Mouse (Mus musculus): ENCODE measurements around the gene E2f8. TPM values are rescaled to one million over a fixed set of nuclear protein-coding genes. Genes with fewer than 3 reads are reported as not detected.

The E2f8 gene
- 15.7 and 17.3 TPM in 2 replicates for polyA plus RNA-seq (2015; fragmentation: Nextera tagmentation; extraction: Ambion mirVana)

DNA sequence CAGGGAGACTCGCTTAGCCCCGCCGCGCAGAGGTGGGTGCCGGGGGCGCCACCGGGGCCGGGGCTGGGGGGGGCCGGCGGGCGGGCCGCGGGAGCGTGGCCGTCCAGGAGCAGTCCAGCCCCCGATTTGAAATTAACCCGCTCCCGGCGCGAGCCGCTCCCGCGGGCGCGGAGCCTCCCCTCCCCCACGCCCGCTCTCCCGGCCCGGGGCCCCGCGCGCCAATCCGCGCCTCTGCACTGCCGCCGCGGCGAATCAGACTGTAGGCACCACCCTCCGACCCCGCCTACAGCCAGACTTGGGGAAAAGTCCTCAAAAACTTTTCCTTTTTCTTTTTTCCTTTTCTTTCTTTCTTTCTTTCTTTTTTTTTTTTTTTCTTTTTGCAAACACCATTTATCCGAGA lies at the start of gene E2f8:
Gene E2f8, minus strand, starts transcription at position 111 of the 400 bp plus-strand sequence.
- Histone ChIP-seq H3K27ac (peak within 1 kb of the TSS; percentile 87), H3K4me2 (peak within 1 kb of the TSS; percentile 92), H3K9me3 (no peaks in the 10 kb centered on the region), H3K36me3 (peaks cover 14% of the 10 kb centered on the region), H3K4me1 (peaks cover 23% of the 10 kb centered on the region), H3K9ac (peak within 1 kb of the TSS; percentile 83), H3K4me3 (peak within 1 kb of the TSS; percentile 77), H3K27me3 (peaks cover 34% of the 10 kb centered on the region)
- under 1% methylated on average over 41 of the region's 41 CpGs for whole genome bisulfite sequencing
- ATAC-seq (ENCODE audit: insufficient number of reproducible peaks, insufficient read depth, low FRiP score, low TSS enrichment, low read depth), result peak; percentile 77

DNA sequence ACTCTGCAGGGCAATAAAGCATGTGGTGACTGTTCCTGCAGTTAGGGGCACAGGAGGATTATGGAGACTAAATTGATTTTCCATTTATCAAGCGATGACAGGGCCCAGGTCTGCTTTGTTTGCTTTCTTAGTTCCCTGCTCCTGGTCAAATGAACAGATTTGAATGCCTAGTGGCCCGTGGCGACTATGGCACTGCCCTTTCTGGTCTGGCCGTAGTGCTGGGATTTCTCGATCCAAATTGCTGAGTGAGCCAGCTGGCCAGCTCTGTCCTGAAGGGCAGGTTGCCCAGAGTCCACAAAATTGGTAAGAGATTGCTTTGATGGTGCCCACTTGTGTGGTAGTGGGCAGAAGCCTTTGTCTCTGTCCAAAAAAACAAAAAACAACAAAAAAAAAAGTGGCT lies 49.0 kb upstream of the E2f8 start:
- no peaks in the 10 kb centered on the region for H3K9me3 ChIP-seq
- WGBS, result 76% methylated on average over 5 of the region's 5 CpGs

DNA sequence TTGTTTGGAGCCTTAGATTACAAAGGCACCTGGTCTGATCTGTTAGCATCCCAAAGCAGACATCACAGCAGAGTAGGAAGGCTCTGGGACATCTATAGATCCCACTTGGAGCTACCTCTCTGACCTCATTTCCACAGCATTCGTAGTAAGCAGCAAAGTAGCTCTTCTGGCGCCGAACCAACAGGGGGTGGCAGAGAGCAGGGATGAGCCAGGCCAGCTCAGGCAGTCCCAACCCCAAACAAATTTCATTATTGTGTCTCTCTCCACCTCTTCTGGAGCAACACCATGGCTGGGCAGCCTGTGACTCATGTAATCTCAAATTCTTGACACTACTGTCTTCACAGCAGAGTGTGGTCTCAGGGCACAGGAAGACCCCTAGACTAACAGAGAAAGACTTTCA lies 47.0 kb upstream of the E2f8 start:
- ATAC-seq (ENCODE audit: insufficient number of reproducible peaks, insufficient read depth, low FRiP score, low TSS enrichment, low read depth), result no peak
- H3K27me3 ChIP-seq, result peaks cover 43% of the 10 kb centered on the region
- no peak overlapping the region for H3K9ac ChIP-seq
- H3K4me3 ChIP-seq, result no peak overlapping the region
- H3K36me3 ChIP-seq, result no peaks in the 10 kb centered on the region
- WGBS, result 15% methylated on average over 3 of the region's 3 CpGs
- H3K4me1 ChIP-seq, result 0 out of 2 replicates have a peak, but pooled peaks cover 13% of the 10 kb centered on the region
- H3K27ac ChIP-seq, result no peak overlapping the region
- no peak overlapping the region for H3K4me2 ChIP-seq
- H3K9me3 ChIP-seq, result no peaks in the 10 kb centered on the region

More for the DNA sequence above, 49.0 kb upstream of the E2f8 start:
- Histone ChIP-seq H3K27me3 (peaks cover 42% of the 10 kb centered on the region), H3K4me2 (no peak overlapping the region), H3K4me3 (no peak overlapping the region), H3K4me1 (0 out of 2 replicates have a peak, but pooled peaks cover 4% of the 10 kb centered on the region), H3K9ac (no peak overlapping the region), H3K27ac (no peak overlapping the region), H3K36me3 (no peaks in the 10 kb centered on the region)
- ATAC-seq (ENCODE audit: insufficient number of reproducible peaks, insufficient read depth, low FRiP score, low TSS enrichment, low read depth), result no peak

DNA sequence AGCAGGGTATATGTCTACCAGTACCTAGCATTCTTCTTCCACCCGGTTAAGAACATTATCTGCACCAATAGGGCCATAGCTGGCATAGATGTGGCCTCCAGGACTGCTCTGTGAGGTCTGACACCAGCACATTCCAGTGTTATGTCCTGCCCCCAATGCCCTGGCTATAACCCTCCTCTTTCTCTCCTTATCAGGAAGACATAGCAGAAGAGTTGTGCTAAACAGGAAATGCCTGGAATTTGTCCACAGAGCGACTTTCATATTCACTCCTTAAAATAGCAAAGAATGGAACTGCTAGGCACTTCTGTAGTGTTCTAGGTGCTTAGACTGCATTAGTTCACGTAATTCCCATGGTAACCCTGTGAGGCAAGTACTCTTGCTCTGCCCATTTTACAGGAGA lies 43.8 kb upstream of the E2f8 start:
- Histone ChIP-seq H3K9ac (no peak overlapping the region), H3K36me3 (no peaks in the 10 kb centered on the region), H3K27ac (no peak overlapping the region), H3K4me1 (0 out of 2 replicates have a peak, but pooled peaks cover 14% of the 10 kb centered on the region), H3K4me3 (no peak overlapping the region), H3K9me3 (no peaks in the 10 kb centered on the region), H3K4me2 (no peak overlapping the region), H3K27me3 (peaks cover 26% of the 10 kb centered on the region)
- WGBS, result 69% methylated on average over 3 of the region's 3 CpGs
- ATAC-seq (ENCODE audit: insufficient number of reproducible peaks, insufficient read depth, low FRiP score, low TSS enrichment, low read depth), result no peak

DNA sequence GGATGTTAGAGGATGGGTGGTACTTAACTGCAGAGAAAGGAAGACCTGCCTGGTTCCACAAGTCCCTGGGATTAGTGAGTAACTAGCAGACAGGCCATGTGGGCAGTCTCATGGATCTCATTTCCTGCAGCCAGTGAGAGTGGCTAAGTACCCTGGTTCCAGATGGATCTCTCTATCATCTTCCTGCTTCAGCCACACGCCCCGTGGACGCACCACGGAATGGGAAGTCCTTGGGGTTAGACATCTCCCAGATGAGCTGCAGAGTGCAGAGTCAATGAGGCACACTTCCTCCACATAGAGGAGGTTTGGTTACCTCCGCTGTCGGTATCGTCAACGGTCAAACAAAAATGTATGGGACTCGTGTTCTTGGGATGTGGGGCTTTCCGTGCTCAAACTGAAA lies 42.2 kb upstream of the E2f8 start:
- ATAC-seq (ENCODE audit: insufficient number of reproducible peaks, insufficient read depth, low FRiP score, low TSS enrichment, low read depth), result no peak
- H3K27me3 ChIP-seq, result peaks cover 19% of the 10 kb centered on the region
- 68% methylated on average over 10 of the region's 10 CpGs for WGBS

DNA sequence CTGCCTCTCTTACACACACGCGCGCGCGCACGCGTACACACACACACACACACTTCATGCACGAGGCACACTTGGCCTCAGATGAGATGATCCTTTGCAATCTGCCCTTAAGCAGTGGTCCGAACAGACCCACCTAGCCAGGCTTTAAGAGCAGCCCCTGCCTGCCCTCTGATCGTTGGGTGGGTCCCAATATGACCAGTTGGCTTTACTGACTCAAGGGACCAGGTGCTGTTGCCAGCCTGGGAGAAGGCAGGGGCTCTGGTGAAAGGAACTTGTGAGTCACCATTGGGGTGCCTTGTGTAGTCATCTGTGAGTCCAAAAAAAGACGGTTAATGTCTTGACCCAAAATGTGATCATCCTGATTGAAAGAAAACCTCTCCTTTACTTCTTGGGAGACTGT lies 37.0 kb upstream of the E2f8 start:
- Histone ChIP-seq H3K4me3 (no peak overlapping the region), H3K27me3 (peaks cover 33% of the 10 kb centered on the region), H3K4me2 (no peak overlapping the region), H3K36me3 (no peaks in the 10 kb centered on the region), H3K9ac (no peak overlapping the region), H3K4me1 (peaks cover 5% of the 10 kb centered on the region; the same call in 1 of the 2 replicates), H3K9me3 (no peaks in the 10 kb centered on the region), H3K27ac (no peak overlapping the region)
- no peak for ATAC-seq (ENCODE audit: insufficient number of reproducible peaks, insufficient read depth, low FRiP score, low TSS enrichment, low read depth)
- WGBS, result 23% methylated on average over 11 of the region's 11 CpGs

More for the DNA sequence above, 42.2 kb upstream of the E2f8 start:
- Histone ChIP-seq H3K9me3 (no peaks in the 10 kb centered on the region), H3K4me1 (0 out of 2 replicates have a peak, but pooled peaks cover 14% of the 10 kb centered on the region), H3K27ac (no peak overlapping the region), H3K36me3 (no peaks in the 10 kb centered on the region), H3K4me3 (no peak overlapping the region), H3K9ac (no peak overlapping the region), H3K4me2 (no peak overlapping the region)

DNA sequence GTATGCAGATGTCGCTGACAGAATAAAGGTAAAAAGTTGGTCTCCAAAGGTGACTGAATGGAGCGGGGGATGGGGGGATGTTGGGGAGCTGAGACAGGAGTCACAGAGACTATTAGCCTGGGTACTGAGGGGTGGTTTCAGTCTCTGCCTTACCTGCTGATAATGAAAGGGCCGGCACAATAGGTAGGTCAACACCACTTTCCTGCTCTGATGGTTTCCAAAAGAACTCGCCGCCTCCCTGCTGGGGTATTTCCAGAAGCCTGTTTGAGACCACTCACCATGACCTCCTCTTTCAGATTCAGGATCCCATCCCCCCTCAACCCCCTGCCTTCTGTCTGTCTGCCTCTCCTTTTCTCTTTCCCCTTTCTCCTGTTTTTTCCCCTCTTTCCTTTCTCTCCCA lies 36.6 kb upstream of the E2f8 start:
- WGBS, result 19% methylated on average over 5 of the region's 5 CpGs
- no peak overlapping the region for H3K4me2 ChIP-seq
- H3K9ac ChIP-seq, result no peak overlapping the region
- ATAC-seq (ENCODE audit: insufficient number of reproducible peaks, insufficient read depth, low FRiP score, low TSS enrichment, low read depth), result no peak
- no peaks in the 10 kb centered on the region for H3K9me3 ChIP-seq
- no peaks in the 10 kb centered on the region for H3K36me3 ChIP-seq
- H3K27me3 ChIP-seq, result peaks cover 33% of the 10 kb centered on the region
- no peak overlapping the region for H3K27ac ChIP-seq
- H3K4me3 ChIP-seq, result no peak overlapping the region
- H3K4me1 ChIP-seq, result peaks cover 3% of the 10 kb centered on the region; the same call in 1 of the 2 replicates

DNA sequence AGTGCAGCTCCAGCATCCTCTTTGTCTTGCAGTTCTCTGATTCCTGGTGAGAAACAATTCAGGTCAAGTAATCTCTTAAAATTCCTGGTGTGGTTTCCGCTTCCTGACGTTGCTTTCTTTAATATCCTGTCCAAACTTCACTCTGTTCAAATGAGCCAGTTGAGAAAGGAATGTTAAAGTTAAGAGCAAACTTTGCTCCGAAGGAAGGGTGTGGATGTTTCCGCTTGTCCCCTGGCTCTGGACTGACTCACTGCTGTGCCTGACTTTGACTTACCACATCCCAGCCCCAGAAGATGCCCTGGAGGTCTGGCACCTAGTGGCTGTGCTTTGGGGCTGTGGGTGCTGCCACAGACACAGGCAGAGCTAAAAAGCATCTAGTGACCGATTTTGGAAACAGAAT lies 36.1 kb upstream of the E2f8 start:
- ATAC-seq (ENCODE audit: insufficient number of reproducible peaks, insufficient read depth, low FRiP score, low TSS enrichment, low read depth), result no peak
- Histone ChIP-seq H3K4me3 (no peak overlapping the region), H3K27ac (no peak overlapping the region), H3K9me3 (no peaks in the 10 kb centered on the region), H3K36me3 (no peaks in the 10 kb centered on the region), H3K4me2 (no peak overlapping the region), H3K9ac (no peak overlapping the region), H3K4me1 (peaks cover 3% of the 10 kb centered on the region; the same call in 1 of the 2 replicates), H3K27me3 (peaks cover 33% of the 10 kb centered on the region)
- 21% methylated on average over 5 of the region's 5 CpGs for WGBS

DNA sequence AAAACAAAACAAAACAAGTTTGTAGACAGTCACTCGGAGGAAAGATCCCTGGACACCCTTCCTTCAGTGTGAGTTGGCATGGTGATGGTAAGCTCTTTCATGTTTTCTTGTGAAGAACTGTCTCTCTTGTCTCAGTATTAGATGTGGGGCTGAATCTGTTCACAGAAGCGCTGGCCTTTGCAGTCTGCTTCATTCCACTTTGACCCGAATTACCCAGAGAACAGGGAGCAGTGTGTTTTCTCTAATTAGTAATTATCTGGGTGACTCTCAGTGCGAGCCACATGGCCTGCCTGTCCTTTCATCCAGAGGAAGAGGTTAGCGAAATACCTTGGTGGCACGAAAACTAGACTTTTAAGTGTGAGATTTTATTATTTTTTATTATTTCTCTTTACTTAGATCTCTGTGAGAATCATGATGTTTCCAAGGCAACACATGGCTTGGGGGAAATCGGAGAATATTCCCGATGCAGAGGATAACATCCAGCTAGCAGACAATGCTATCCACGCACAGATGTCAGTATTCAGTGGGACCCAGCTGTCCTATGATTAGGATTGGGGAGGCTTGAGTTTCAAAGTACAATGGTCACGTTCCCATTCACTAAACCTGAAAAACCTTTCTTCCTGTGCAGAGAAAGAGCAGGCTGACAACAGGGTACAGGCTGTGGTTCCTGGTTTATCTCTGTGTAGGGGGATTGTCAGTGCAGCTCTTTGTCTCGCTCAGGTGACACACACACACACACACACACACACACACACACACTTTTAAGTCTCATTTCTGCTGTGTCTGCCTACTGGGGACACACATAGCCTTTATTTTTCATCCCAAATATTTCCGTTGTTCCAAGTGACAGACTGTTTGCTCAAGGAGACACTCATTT lies 33.5 kb upstream of the E2f8 start:
- H3K27me3 ChIP-seq, result peaks cover 33% of the 10 kb centered on the region
- WGBS, result 31% methylated on average over 12 of the region's 12 CpGs
- H3K4me1 ChIP-seq, result peaks cover 7% of the 10 kb centered on the region
- no peak overlapping the region for H3K27ac ChIP-seq
- ATAC-seq (ENCODE audit: insufficient number of reproducible peaks, insufficient read depth, low FRiP score, low TSS enrichment, low read depth), result no peak
- no peak overlapping the region for H3K4me2 ChIP-seq
- H3K36me3 ChIP-seq, result no peaks in the 10 kb centered on the region
- H3K9me3 ChIP-seq, result no peaks in the 10 kb centered on the region
- no peak overlapping the region for H3K9ac ChIP-seq
- H3K4me3 ChIP-seq, result no peak overlapping the region

DNA sequence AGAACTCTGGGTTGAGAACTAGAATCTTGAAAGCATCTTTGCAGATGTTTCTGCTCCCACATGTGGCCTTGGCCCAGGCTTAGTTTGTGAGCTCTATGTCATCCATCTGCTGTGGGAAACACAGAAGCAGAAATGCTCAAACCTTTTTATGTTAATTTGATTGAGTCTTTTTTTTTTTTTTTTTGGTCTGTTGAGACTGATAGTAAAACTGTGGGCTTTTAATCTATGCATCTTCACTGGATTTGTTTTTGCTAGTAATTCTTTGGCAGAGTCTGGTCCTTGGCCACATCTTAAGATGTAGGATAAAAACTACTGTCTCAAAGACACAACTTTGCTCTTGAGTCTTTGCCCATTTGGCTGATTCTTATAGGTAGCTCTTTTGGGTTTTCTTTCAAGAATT lies 29.8 kb upstream of the E2f8 start:
- H3K4me3 ChIP-seq, result no peak overlapping the region
- H3K4me1 ChIP-seq, result peaks cover 17% of the 10 kb centered on the region
- no peak overlapping the region for H3K27ac ChIP-seq
- H3K9ac ChIP-seq, result no peak overlapping the region
- no peak for ATAC-seq (ENCODE audit: insufficient number of reproducible peaks, insufficient read depth, low FRiP score, low TSS enrichment, low read depth)
- H3K27me3 ChIP-seq, result peaks cover 12% of the 10 kb centered on the region
- H3K4me2 ChIP-seq, result no peak overlapping the region
- H3K36me3 ChIP-seq, result no peaks in the 10 kb centered on the region
- H3K9me3 ChIP-seq, result no peaks in the 10 kb centered on the region

DNA sequence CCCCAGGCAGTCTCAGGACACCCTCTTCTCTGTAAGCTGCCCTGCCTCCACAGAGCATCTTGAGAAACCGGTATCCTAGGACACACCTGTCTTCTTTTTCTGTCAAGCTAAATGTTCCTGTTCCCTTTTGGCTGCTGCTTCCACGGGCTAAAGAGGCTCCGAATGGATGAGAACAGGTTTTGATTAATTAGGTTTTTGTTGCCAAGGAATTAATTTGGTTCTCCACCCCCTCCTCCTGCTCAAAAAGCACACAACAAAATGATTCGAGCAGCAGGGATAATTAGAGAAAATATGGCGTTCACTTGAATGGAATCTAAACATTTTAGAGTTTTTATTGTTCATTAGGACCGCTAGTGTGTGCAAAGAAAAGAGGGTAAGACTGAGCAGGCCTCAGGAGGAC lies 28.9 kb upstream of the E2f8 start:
- H3K36me3 ChIP-seq, result no peaks in the 10 kb centered on the region
- H3K4me1 ChIP-seq, result peaks cover 17% of the 10 kb centered on the region
- H3K27ac ChIP-seq, result no peak overlapping the region
- H3K9me3 ChIP-seq, result no peaks in the 10 kb centered on the region
- no peak for ATAC-seq (ENCODE audit: insufficient number of reproducible peaks, insufficient read depth, low FRiP score, low TSS enrichment, low read depth)
- no peak overlapping the region for H3K4me2 ChIP-seq
- WGBS, result 60% methylated on average over 6 of the region's 6 CpGs
- H3K9ac ChIP-seq, result no peak overlapping the region
- no peak overlapping the region for H3K4me3 ChIP-seq
- peaks cover 4% of the 10 kb centered on the region for H3K27me3 ChIP-seq

DNA sequence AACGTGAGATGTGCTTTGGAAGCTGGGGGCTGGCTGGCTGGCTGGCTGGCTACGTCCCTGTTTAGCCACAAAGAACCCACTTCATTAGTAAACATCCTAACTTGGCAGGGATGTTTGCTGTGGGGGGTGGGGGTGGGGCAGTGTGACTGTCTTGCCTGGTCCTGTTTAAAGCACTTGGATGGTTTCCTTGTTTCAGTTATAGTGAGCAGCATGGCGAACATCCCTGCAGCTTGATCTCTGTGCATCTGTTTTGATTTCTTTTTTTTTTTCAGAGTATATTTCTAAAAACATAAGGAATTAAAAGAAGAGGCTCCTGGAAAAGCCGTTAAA lies 27.9 kb upstream of the E2f8 start:
- peaks cover 17% of the 10 kb centered on the region for H3K4me1 ChIP-seq
- no peaks in the 10 kb centered on the region for H3K27me3 ChIP-seq
- no peak overlapping the region for H3K4me2 ChIP-seq
- H3K4me3 ChIP-seq, result no peak overlapping the region
- peak overlapping the region; percentile 22; the same call in 1 of the 2 replicates for H3K27ac ChIP-seq
- no peak overlapping the region for H3K9ac ChIP-seq
- no peaks in the 10 kb centered on the region for H3K9me3 ChIP-seq
- WGBS, result 19% methylated on average over 4 of the region's 4 CpGs
- ATAC-seq (ENCODE audit: insufficient number of reproducible peaks, insufficient read depth, low FRiP score, low TSS enrichment, low read depth), result no peak
- no peaks in the 10 kb centered on the region for H3K36me3 ChIP-seq
